Mouse (Mus musculus) thymus, adult 2 months (tissue): Measurements from ENCODE around the gene Qprt.

Experiments used
- CTCF ChIP-seq: fragments of 200-500 bp; IDR thresholded peaks from 2 replicates; pipeline ENCODE4 v1.5.1; 2012; ENCODE audit warnings: mild to moderate bottlenecking, control low read depth, low read length, moderate library complexity, borderline replicate concordance; ENCODE audit not compliant: control insufficient read depth, poor library complexity, insufficient read depth; ENCODE audit errors: extremely low read depth
- POLR2A ChIP-seq: fragments of 200-500 bp; IDR thresholded peaks from 2 replicates; pipeline ENCODE4 v1.6.1; 2012; ENCODE audit warnings: mild to moderate bottlenecking, low read length, control low read depth, moderate library complexity; ENCODE audit not compliant: control insufficient read depth, poor library complexity, insufficient read depth; ENCODE audit errors: extremely low read depth

GRCm38 (mm10) chr7:127082271-127082670 lies 39.8 kb downstream of the Qprt start:
- no peak for TF ChIP-seq CTCF
- TF ChIP-seq POLR2A = no peak
